ENCODE assay signal across 24 mouse cellular contexts in the genomic region with DNA sequence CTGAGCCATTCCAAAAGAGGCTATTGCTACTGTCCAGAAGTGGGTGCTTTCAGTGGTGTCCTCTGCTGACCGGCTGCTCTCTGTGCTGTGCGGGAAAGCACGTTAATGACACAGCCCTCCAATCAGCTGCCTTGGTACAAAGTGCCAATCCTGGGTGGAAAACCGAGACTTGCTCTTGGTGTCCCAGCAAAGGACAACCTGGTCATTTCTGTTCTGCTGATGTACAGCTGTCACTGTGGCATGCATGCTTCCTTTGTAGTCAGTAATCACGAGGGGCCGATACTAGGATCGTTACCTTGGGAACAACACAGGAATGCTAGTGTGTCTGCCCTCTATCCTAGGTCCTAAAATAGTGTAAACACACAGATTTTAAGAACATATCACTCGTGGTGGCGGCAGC.
DNase-seq lines count a peak whose midpoint lies in the region; ATAC-seq and TF ChIP-seq lines count a peak whose summit lies in the region.
"Had no signal": no experiment of that assay in that cellular context is flagged by ENCODE, and none has a peak within 500 bp of the region (broad histone marks: within the 10 kb centered on the region; RNA-seq: fewer than 3 reads in every experiment).

No protein-coding gene starts in this region.

- no peak for ATAC-seq in midbrain, embryonic 14.5 days (ENCODE audit: low FRiP score, low TSS enrichment)
- ATAC-seq in limb, embryonic 14.5 days (ENCODE audit: low FRiP score, low read depth), result 0 out of 2 replicates have a peak, but pooled peaks have one; percentile 31
- ATAC-seq: forebrain, embryonic 15.5 days; midbrain, embryonic 13.5 days; Patski had no signal

- H3K4me1 ChIP-seq in heart, embryonic 10.5 days, result peaks cover 64% of the 10 kb centered on the region
- peaks cover 69% of the 10 kb centered on the region for H3K4me1 ChIP-seq in midbrain, embryonic 10.5 days
- H3K4me1 ChIP-seq in midbrain, embryonic 14.5 days (ENCODE audit: control insufficient read depth, insufficient read depth, low read length), result peaks cover 61% of the 10 kb centered on the region
- peaks cover 41% of the 10 kb centered on the region for H3K4me1 ChIP-seq in limb, embryonic 14.5 days (ENCODE audit: control insufficient read depth, insufficient read depth, low read length)

- 33% methylated on average over 9 of the region's 9 CpGs for WGBS in heart, embryonic 10.5 days
- 25% methylated on average over 9 of the region's 9 CpGs for WGBS in midbrain, embryonic 10.5 days
- WGBS in midbrain, embryonic 14.5 days, result 11% methylated on average over 9 of the region's 9 CpGs
- WGBS in limb, embryonic 14.5 days, result 37% methylated on average over 9 of the region's 9 CpGs

- H3K9ac ChIP-seq in midbrain, embryonic 14.5 days (replicated peaks; ENCODE audit: low read length), result no peak overlapping the region
- no peak overlapping the region for H3K9ac ChIP-seq in limb, embryonic 14.5 days (ENCODE audit: low read depth, low read length, severe bottlenecking)
- H3K9ac ChIP-seq: forebrain, embryonic 15.5 days; hindbrain, embryonic 15.5 days; liver, embryonic 15.5 days; lung, embryonic 14.5 days; midbrain, embryonic 13.5 days had no signal

- no peaks in the 10 kb centered on the region for H3K36me3 ChIP-seq in heart, embryonic 10.5 days
- H3K36me3 ChIP-seq in midbrain, embryonic 10.5 days, result no peaks in the 10 kb centered on the region
- no peaks in the 10 kb centered on the region for H3K36me3 ChIP-seq in midbrain, embryonic 14.5 days (ENCODE audit: control insufficient read depth, insufficient read depth, low read length)
- H3K36me3 ChIP-seq in limb, embryonic 14.5 days (ENCODE audit: control insufficient read depth, insufficient read depth, low read length), result no peaks in the 10 kb centered on the region
- H3K36me3 ChIP-seq: forebrain, embryonic 15.5 days; hindbrain, embryonic 15.5 days; liver, embryonic 15.5 days; midbrain, embryonic 13.5 days had no signal

- H3K27me3 ChIP-seq in heart, embryonic 10.5 days (ENCODE audit: insufficient read depth, poor library complexity, severe bottlenecking), result no peaks in the 10 kb centered on the region
- no peaks in the 10 kb centered on the region for H3K27me3 ChIP-seq in midbrain, embryonic 10.5 days (ENCODE audit: low read depth, poor library complexity, severe bottlenecking)
- H3K27me3 ChIP-seq in midbrain, embryonic 14.5 days (ENCODE audit: control insufficient read depth, insufficient read depth, low read length), result no peaks in the 10 kb centered on the region
- H3K27me3 ChIP-seq in limb, embryonic 14.5 days (ENCODE audit: control insufficient read depth, insufficient read depth, low read length), result no peaks in the 10 kb centered on the region
- H3K27me3 ChIP-seq: forebrain, embryonic 15.5 days; hindbrain, embryonic 15.5 days; liver, embryonic 15.5 days; midbrain, embryonic 13.5 days; Patski had no signal

- intact Hi-C loops in heart, postnatal 14 days (cut with DNase I), result no loop called here

- H3K9me3 ChIP-seq in heart, embryonic 10.5 days, result no peaks in the 10 kb centered on the region
- H3K9me3 ChIP-seq in midbrain, embryonic 10.5 days (replicated peaks), result no peaks in the 10 kb centered on the region
- no peaks in the 10 kb centered on the region for H3K9me3 ChIP-seq in midbrain, embryonic 14.5 days (ENCODE audit: control insufficient read depth, low read length)
- no peaks in the 10 kb centered on the region for H3K9me3 ChIP-seq in limb, embryonic 14.5 days (ENCODE audit: control insufficient read depth, low read length)
- H3K9me3 ChIP-seq: forebrain, embryonic 15.5 days; hindbrain, embryonic 15.5 days; liver, embryonic 15.5 days; midbrain, embryonic 13.5 days had no signal

- no peak overlapping the region; the same call in 1 of the 2 replicates for H3K4me2 ChIP-seq in midbrain, embryonic 14.5 days (ENCODE audit: low read length)
- H3K4me2 ChIP-seq in limb, embryonic 14.5 days (replicated peaks; ENCODE audit: low read depth, low read length, severe bottlenecking), result no peak overlapping the region
- H3K4me2 ChIP-seq: forebrain, embryonic 15.5 days; hindbrain, embryonic 15.5 days; liver, embryonic 15.5 days; lung, embryonic 14.5 days; midbrain, embryonic 13.5 days had no signal

- peak overlapping the region; percentile 15; the same call in 1 of the 2 replicates for H3K4me3 ChIP-seq in heart, embryonic 10.5 days
- no peak overlapping the region for H3K4me3 ChIP-seq in midbrain, embryonic 10.5 days
- H3K4me3 ChIP-seq in midbrain, embryonic 14.5 days (replicated peaks; ENCODE audit: low read depth, low read length), result no peak overlapping the region
- no peak overlapping the region for H3K4me3 ChIP-seq in limb, embryonic 14.5 days (replicated peaks; ENCODE audit: low read length)
- H3K4me3 ChIP-seq: forebrain, embryonic 15.5 days; hindbrain, embryonic 15.5 days; layer of hippocampus, adult 2 months; liver, embryonic 15.5 days; midbrain, embryonic 13.5 days had no signal

- DNase-seq in heart, embryonic 10.5 days (ENCODE audit: low spot score), result no peak
- no peak for DNase-seq in heart, postnatal 14 days
- no peak for DNase-seq in midbrain, embryonic 10.5 days (ENCODE audit: low spot score)
- no peak for DNase-seq in midbrain, embryonic 14.5 days
- peak; percentile 36 for DNase-seq in embryo, embryonic 10.5 days (ENCODE audit: low spot score)
- no peak for DNase-seq in limb, embryonic 14.5 days (ENCODE audit: low spot score)
- no peak for DNase-seq in thymus, postnatal 0 days (ENCODE audit: low spot score)
- DNase-seq: adrenal gland, postnatal 10 days; cerebellum, adult 8-10 months; cerebellum, postnatal 36 days; gastrocnemius, postnatal 25 days; heart, adult 18-20 months; kidney, adult 18-20 months; kidney, postnatal 36 days; liver; lung, embryonic 14.5 days; thymus, adult 2 months; thymus, postnatal 4 days had no signal

- TF ChIP-seq POLR2A in limb, embryonic 14.5 days (IDR thresholded peaks at IDR 0.05; ENCODE audit: borderline replicate concordance, extremely low read depth, insufficient read depth, insufficient read length), result no peak

- H3K27ac ChIP-seq in heart, embryonic 10.5 days, result no peak overlapping the region
- peak overlapping the region; percentile 52; the same call in 1 of the 2 replicates for H3K27ac ChIP-seq in midbrain, embryonic 10.5 days (replicated peaks)
- H3K27ac ChIP-seq in midbrain, embryonic 14.5 days (replicated peaks; ENCODE audit: low read depth, low read length), result no peak overlapping the region
- H3K27ac ChIP-seq in limb, embryonic 14.5 days (replicated peaks; ENCODE audit: low read depth, low read length), result no peak overlapping the region
- H3K27ac ChIP-seq: forebrain, embryonic 15.5 days; hindbrain, embryonic 15.5 days; layer of hippocampus, adult 2 months; liver, embryonic 15.5 days; midbrain, embryonic 13.5 days had no signal
